Mouse (Mus musculus): Measurements from ENCODE around the gene Srcin1. TPM values are rescaled to one million over a fixed set of nuclear protein-coding genes. Genes with fewer than 3 reads are reported as not detected.

Gene Srcin1
- total RNA-seq, 2 experiments from 2014 or later = not detected

DNA sequence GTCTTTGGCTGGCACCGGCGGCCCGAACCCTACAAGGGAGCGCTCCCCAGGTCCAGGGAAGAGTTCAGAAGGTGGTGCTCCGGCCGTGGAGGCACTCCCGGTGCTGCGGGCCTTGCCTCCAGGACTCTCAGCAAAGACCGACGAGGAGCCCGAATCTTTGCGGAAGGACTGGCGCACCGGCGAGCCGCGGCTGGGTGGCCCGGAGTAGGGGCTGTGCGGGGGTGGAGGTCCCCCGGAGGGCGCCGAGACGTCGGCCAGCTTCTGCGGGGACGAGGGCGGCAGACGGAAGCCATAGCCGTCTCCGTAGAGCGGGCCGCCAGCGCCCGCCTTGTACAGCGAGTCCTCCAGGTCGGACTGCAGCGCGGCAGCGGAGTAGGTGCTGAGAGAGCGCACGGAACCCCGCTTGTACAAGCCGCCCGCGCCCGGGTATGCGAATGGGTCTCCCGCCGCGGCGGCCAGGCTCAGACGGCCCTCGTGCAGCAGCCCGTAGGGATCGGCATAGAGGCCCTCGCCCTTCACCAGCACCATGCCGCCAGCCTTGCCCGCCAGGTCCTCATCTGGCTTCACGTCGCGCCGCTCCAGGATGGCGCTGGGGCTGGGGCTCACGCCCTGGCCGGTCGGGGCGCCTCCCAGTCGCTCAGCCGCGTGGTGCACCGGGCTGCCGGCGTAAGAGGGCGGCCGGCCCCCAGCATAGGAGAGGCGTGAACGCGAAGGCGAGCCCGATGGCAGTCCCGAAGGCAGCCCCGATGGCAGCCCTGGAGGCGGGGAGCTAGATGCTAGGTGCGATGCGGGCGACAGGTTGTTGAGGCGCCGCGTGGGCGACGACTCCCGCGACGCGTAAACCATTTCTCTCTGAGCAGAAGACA is 41.3 kb downstream of the Srcin1 start:
- ATAC-seq (replicated peaks; ENCODE audit: poor library complexity) = no peak

DNA sequence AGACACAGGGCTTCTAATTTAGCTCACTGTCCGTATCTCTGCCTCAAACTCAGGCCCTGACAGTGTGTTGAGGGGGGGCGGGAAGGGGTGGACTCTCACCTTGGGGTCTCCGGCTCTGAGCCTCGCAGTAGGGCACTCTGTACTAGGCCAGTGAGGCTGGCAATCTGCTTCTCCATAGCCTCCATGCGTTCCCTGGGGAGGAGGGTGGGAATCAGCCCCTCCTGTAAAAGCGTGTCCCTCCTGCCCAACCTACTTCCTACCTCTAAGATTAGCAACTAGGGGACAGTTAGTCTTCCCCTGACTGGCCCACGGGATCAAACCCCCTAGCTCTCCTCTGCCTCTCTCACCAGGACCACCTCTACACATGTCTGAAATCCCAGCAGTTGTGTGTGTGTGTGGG is 42.3 kb downstream of the Srcin1 start:
- ATAC-seq (replicated peaks; ENCODE audit: poor library complexity) = no peak

DNA sequence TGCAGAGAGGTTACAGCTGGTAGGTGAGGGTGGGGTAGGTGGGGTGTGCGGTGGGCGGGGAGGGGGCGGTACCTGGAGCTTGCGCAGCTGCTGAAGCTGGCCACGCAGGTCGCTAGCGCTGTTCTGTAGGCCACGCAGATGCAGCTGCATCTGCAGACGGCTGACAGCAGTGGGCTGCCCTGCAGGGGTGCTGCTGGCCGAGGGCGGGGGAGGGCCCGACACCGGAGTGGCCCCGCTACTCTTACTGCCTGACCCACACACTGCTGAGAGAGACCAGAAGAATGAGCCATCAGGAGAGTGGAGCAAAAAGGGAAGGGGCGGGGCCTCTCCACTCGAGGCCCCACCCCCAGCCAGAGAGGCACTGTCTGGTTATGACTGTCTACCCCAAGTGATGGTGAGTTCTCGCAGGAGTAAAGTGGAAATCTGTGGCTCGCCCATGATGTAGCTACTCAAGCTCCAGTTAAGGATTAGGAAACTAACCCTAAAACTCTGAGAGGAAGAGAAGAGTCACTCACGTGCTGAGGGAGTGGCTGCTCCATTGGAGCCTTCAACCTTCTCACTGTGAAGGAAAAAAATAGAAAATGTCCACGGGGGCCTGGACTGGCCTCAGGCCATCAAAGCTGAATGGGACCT is 42.9 kb downstream of the Srcin1 start:
- peak; percentile 57 for ATAC-seq (replicated peaks; ENCODE audit: poor library complexity)

DNA sequence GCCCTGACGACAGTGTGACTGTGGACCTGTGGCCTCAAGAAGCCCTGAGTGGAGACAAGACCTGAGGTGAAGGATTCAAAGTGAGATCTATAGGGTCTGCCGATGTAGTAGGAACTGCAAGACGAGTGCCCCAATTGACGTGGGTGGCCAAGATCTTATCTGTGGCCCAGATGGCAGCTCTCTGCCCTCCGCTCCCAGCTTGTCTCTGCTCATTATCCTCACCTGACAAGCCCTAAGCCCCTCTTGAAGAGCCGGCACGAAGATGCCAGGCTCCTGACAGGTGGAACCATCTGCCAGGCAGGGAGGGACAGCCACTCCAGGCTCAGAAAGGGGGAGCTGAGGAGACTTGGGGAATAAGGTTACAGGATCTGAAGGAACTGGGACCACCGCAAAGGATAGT is 43.6 kb downstream of the Srcin1 start:
- no peak for ATAC-seq (replicated peaks; ENCODE audit: poor library complexity)

DNA sequence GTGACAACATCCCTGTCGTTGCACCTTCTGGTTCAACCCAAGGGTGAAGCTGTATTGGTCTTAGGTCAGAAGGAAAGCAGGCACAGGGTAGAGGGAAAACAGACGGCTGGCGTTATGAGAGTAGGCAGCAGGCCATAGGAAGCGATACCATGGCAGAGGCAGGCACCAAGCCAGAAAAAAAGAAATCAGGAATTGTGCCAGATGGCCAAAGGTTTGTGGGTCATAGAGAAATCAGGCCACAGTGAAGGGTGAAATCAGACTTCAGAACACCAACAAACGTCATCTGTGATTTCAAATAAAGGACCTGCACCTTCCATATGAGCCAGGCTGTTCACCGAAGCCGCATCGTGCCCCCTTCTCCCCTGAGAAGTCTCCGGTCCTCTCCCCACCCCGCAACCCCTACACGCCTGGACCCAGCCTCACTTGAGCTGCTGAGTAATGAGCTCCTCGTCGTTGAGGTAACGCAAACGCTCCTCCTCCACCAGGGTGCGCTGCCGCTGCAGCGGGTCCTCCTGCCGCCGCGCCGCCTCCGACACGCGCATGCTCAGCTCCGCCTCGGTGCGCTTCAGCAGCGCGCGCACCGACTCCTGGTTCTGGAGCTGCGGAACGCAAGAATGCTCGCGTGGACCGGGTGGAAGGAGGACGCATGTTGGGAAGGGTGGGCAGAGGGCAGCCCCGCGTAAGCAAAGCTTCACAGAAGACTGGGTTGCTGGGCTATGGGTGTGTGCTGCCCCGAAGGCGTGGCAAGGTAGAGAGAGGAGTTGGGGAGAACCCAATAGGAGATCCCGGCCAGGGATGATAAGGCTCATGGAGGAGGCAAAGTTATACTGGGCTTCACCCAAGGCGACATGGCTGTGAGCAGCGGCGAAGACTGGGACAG is 44.4 kb downstream of the Srcin1 start:
- peak; percentile 94 for ATAC-seq (replicated peaks; ENCODE audit: poor library complexity)

DNA sequence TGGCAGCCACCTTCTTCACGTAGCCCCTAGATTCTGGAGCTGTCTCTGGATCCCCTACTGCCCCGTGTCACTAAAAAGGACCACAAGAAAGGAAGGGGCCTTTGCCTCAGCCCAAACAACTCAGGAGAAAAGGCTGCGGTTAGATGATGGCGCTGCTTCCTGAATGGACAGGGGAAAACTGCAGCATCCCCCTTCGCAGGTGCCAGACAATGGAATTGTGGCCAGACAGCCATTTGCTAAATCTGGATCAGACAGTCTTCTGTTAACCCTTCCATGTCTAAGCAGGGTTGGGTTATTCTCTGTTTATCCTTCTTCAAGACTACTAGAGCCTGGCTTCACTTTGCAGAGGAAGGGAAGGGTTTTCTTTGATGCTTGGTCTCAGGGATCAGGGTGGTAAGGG is 45.0 kb downstream of the Srcin1 start:
- no peak for ATAC-seq (replicated peaks; ENCODE audit: poor library complexity)

GRCm38 (mm10) chr11:97530069-97530468 is 45.9 kb downstream of the Srcin1 start:
- no peak for ATAC-seq (replicated peaks; ENCODE audit: poor library complexity)

GRCm38 (mm10) chr11:97528282-97528808 is 47.6 kb downstream of the Srcin1 start:
- no peak for ATAC-seq (replicated peaks; ENCODE audit: poor library complexity)

GRCm38 (mm10) chr11:97525313-97525712 is 50.7 kb downstream of the Srcin1 start:
- no peak for ATAC-seq (replicated peaks; ENCODE audit: poor library complexity)

DNA sequence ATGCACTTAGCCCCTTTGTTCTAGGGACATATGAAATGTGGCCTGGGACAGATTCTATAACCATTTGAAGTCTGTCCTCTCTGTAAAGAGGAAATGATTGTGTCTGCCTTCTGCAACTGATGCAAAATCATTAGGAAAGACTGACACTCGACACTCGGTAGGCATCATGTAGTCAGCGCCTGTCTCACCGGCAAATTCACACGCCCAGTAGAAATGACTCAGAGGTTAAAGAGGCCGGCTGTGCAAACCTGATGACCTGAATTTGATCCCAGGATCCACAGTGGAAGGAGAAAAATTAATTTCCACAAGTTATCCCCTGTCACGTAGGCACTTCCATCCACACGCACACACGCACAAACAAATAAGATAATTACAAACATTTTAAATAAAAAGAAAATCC is 51.7 kb downstream of the Srcin1 start:
- ATAC-seq (replicated peaks; ENCODE audit: poor library complexity) = no peak

- ATAC-seq (replicated peaks; ENCODE audit: poor library complexity) = no peak
These were observed 52.1 kb downstream of the Srcin1 start for GRCm38 (mm10) chr11:97523827-97524261.

DNA sequence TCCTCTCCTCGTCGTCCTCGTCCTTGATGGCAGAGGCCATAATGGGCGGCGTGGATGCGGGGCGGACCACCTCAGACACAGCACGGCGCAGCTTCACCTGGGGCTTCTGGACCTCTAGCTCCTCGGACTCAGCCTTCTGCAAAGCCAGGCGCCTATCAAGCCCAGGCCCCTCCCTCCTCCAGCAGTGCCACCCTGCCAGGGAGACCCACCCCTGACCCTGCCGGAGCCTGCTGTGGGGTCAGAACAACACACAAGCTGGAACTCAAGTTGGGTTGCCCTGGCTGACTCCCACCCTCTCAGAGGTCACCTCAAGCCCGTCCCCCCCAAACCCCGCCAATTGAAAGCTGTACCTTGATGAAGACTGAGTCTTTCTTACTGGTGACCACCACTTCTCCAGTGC is 52.9 kb downstream of the Srcin1 start:
- ATAC-seq (replicated peaks; ENCODE audit: poor library complexity) = no peak

DNA sequence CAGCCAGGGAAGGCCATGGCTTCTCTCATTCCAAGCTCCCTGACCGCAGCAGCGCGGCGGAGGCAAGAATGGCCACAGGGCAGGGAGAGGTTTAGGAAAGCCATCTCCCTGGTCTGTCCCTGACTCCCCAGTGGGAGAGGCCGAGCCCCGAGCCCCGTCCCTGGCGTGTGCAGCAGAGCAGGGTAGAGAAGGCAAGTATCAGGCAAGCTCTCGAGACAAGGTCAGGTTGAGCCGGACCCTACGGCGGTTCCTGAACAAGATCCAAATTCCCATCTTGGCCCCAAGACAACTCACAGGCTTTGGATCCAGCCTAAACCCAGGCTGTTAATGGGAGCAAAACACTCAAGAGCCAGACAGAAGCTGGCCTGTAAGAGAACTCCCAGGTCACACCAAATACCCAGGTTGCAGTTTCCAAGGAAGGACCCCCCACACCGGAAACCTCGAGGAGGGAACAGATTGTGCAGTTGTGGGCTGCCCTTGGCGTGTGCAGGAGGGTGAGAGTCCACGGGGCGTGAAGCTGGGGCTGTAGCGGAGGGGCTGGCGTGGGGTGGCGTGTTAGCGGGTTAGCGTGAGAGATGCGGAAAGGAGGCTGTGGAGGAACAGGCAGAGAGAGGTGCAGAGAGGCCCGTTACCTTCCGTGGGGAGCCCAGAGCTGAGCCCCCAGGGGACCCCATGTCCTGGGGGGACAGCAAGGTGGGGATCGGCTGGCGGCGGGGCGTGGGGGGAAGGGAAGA is 54.1 kb downstream of the Srcin1 start:
- ATAC-seq (replicated peaks; ENCODE audit: poor library complexity) = no peak

DNA sequence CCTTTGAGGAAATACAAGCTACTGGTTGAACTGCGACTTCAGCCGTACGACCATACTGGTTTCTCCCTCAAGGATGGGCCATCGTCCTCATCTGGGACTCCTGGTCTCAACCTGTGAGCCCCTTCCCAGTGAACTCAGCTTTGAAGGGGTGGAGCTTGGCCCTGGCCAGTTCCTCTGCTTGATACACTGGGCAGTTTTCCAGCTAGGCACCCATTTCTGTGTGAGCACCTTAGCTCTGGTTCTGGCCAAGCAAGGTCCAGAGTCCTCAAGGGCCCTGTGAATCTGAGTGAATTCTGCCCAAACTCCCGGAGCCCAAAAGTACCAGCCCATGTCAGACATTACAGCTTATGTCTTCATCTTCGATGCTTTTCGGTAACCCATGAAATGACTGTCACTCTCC is 55.4 kb downstream of the Srcin1 start:
- ATAC-seq (replicated peaks; ENCODE audit: poor library complexity) = no peak

DNA sequence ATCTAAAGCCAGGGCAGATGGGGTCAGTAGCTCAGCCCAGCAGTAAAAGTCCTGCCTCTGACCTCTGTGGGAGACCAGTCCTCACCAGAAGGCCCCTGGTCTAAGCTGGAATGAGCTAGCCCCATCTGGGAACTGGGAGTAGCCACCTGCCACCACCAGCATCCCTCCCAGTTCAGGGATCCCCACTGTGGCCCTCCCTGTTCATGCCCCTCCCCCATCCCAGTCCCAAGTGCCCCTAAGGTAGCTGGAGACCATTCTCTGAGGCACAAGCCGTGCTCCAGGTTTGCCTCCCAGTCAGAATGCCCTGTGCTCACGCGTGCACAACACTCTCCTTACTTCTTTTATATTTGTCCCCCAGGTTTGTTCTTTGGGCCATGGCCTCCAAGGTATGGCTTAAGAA is 62.9 kb downstream of the Srcin1 start:
- ATAC-seq (replicated peaks; ENCODE audit: poor library complexity) = no peak

DNA sequence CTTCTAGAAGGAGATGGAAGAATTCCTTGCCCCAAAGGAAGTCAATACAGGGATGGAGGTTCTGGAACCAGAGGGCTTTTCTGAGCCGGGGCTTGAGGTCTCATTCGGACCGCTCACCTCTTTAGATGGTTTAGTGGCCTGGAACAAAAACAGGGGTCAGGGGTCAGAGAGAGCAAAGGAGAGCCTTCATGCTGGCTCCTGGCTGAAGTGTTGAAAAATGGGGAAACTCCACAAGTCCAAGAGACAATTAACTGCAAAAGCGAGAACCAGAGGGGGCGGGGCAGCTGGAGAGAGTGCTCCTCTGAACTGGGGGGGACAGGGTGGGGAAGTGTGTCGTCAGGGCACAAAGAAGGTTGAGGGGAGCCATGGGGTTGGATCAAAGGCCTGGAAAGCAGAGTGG is 63.5 kb downstream of the Srcin1 start:
- no peak for ATAC-seq (replicated peaks; ENCODE audit: poor library complexity)

GRCm38 (mm10) chr11:97511661-97512369 is 64.2 kb downstream of the Srcin1 start:
- peak; percentile 32; the same call in 1 of the 2 replicates for ATAC-seq (replicated peaks; ENCODE audit: poor library complexity)

- ATAC-seq (replicated peaks; ENCODE audit: poor library complexity) = peak; percentile 83
These were observed 64.9 kb downstream of the Srcin1 start for GRCm38 (mm10) chr11:97510966-97511660.

All from megakaryocyte progenitor cell, adult 5-6 weeks (primary cell).